Mouse (Mus musculus): ENCODE results near the gene Acox2.
A peak's percentile ranks its signal among the peaks of the same experiment; 100 is the strongest.

The Acox2 gene

DNA sequence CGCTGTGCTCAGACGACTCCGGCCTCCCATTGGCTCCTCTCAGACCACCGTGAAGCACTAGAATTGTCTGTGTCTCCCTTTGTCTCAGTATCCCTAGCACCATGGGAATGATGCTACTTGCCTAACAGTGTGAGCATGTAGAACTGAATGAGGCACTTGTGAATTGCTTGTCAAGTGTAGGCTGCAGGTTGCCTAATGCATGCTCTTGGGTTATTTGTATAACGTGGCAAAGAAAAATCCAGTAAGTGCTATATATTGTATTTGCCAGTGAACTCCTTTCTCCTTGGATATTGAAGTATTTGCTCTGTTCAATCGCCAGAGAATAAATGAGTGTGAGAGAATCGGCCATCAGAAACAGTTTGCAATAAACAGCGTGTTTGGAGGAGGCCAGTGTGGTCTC, 12.3 kb downstream of the Acox2 start:
- DNase-seq = no peak

DNA sequence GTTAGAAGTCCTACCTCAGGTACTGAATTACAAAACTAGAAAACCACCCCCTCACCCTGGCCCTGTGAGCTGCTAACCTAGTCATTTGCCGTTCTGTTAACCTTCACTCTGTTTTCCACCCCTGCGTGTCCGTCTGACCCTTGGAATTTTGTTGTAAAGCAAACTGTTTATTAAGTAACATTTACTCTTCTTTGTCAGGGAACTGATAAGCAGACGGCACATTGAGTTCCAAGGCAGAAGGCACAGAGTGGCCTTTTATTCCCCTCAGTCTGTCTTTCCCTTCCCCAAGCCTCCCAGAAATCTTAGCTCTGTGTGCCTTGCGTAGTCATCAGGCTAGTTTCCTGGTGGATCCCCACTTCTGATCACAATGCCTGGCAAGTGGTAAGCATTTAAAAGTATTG, 14.9 kb downstream of the Acox2 start:
- DNase-seq = no peak

DNA sequence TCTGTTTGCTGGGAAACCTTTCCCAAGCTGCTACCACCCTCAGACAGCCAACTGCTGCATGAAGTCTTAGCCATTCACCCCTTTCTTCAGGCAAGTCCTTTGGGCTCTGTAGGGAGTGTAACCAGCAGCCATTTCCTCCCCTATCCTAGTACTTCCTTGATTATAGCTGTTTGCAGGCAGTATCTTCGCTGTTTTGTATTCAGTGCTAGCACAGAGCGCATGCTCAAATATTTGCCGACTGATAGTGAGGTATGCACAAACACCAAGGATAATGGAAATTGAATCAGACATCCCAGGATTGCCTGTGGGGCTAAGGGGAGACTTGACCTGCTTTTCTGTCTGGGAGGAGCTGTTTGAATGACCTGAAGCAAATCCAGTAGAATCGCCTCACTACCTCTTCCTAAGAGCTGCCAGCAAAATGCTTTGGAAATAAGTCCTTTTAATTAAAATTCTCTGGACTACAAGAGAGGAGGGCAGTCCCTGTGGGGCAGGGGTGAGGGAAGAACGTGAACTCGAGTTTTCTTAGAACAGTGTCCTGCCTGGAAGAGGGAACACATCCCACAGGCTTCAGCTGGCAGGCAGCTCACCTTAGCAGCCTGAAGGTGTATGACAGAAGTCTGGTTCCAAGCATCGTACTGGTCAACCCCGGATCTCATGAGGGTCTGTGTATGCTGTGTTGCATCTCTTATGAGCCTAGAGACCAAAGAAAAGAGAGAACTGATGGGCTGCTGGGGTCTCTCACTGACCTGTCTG, 15.8 kb downstream of the Acox2 start:
- DNase-seq = no peak

DNA sequence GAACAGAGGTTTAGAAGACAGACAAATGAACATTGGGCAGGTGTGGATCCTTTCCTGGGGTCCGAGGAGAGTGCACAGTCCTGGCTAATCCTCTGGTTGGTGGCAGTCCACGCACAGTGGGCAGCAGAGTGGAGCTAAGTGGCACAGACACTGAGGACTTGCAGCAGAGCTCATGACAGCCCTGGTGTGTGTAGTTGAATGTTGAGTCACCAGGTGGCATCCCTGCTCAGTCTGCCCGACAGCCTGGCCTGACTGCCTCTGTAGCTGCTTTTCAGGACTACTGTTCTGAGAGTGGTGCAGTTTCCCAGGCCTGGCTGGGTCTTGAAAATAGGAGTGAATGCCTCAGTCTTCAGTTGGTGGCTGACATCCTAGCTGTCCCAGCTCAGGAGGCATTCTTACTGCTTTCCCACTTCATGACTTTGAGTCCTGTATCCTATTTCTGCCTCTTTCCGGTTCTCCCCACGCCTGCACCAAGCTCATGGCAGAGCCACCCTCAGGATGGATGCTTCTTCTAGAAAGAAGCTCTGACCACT, 16.7 kb downstream of the Acox2 start:
- DNase-seq = peak; percentile 48 to 57

DNA sequence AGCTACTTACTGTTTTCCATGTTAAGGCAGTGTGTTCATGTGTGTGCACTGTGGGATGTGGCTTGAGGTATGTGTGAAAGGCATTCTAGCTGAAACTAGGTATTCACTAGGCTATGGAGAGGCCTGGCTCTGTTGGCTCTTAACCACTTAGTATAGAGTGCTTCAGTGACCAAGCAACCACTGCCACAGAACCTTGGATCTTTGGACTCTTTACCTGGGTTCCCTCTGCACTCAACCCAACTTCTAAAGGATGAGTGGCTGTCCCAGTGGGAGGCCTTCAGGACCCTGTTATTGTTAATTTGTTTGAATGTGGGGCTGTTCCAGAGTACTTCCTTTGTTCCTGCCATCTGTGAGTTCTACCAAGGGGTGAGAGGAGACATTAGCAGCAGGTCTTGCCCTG, 17.3 kb downstream of the Acox2 start:
- DNase-seq = no peak

DNA sequence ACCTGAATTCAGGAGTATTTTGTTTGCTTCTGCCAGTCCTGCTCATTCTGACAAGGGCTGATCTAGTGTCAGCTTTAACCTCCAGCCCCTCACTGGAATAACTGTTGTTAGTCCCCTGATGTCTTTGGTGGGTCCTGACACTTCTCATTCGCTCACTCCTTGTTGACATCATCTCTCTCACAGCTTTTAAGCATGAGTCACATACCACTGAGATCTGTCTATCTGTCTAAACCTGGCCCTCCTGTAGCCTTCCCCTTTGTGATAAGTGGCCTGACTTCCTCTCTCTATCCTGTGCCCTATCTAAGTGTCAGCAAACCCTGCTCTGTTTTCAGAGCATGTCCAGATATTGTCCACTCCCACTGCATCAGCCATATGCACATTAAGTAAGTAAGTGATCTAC, 25.9 kb downstream of the Acox2 start:
- DNase-seq = no peak

DNA sequence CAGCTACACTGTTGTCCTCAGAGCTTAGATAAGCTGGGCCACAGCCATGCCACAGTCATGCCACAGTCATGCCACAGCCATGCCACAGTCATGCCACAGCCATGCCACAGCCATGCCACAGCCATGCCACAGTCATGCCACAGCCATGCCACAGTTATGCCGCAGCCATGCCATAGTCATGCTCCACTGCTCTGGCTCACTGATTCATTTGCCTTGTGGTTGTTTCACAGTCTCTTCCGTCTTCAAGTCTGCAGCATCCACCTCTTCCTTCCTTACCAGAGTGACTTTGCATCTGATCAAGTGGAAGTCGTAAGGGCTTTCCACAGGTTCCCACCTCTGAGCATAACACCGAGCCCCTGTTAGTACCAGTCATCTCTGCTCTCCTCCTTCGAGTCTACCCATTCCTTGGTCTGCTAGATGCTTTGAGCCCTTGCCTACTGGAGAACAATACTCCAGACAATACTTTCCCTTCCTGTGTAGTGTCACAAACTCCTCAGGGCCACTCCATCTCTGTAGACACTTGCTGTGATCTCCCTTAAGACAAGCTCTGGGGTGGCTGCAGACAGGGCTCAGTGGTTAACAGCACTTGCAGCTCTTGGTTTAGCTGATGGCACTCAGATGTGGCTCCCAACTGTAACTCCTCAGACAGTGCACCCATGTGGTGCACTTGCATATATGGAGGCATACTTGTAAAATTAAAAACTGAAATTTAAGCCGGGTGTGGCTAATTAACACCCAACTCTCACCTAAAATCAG, 26.8 kb downstream of the Acox2 start:
- no peak for DNase-seq

DNA sequence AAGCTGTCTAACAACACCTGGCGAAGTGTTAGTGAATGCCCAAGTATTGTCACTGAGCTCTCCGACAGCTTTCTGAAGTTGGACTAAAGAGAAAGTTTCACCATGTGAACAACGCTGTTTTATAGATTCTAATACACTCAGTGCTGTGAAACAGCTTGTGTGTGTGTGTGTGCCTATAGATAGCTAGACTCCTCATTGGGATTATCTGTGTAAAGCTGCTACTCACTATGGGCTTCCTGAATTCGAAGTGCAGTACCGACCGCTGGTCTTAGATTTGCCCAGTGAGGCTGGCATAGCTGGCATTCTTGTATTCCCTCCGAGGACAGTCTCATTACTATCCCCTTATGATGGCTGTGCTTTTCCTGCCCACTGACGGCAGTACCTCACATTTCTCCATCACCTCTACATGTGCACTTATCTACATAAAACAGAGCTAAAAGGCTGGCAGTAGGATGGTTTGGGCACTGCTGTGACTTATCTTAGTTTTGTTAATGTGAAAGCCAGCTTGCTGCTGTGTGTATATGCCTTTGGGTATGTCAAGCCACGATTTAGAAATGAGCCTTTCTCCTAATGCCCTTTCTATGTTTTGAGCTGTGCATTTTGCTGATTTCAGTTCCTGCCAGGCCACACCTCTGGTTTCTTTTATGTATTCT, 29.7 kb downstream of the Acox2 start:
- DNase-seq = no peak

DNA sequence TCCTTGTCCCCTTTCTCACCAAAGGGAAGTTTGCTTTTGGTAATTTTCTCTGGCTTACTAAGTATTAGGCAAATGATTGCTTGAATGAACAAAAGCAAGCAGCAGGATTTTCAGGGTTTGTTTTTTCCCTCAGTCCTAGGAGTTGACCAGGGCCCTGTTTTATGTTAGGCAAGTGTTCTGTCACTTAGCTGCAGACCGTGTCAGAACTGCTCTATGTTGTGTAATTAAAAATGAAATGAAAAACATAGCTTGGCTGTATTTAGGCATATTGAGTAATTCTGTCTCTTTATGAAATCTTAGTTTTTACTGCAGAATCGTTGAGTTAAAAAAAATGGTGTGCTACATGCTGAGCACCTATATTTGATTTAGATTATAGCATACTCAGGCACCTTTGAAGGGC, 34.3 kb downstream of the Acox2 start:
- DNase-seq = no peak

DNA sequence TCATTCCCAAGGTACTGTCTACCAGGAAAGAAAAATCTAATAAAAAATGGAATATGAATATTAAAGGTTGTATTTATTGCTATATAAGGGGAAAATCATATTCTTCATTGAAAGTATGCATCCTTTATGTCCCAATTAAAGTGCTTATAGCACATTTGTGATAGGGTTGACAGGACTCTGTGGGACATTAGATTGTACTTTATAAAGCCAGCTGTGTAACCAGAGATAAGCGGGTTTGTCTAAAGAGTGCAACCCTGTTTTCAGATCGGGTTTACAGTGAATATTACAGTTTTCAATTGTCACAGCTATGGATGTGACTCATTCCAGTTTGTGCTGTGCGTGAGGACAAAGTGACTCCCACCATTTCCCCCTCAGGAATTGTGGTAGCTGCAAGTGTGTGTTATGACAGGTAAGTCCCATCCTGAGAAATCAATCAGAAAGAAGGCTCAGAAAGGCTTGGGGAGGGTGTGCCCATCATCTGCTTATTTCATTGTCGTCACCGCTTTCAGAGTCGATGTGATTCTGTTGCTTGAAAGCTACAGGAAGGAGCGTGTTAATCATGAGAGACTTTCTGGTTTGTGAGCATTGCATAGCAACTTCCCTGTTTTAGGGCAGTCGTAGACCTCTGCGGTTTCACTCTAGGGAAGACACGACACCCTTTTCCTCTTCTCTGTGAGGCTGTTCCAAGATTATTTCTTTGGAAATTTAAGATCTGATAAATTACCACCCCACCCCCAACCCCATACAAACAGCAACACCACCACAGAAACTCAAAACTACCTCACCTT, 35.5 kb downstream of the Acox2 start:
- DNase-seq = no peak

DNA sequence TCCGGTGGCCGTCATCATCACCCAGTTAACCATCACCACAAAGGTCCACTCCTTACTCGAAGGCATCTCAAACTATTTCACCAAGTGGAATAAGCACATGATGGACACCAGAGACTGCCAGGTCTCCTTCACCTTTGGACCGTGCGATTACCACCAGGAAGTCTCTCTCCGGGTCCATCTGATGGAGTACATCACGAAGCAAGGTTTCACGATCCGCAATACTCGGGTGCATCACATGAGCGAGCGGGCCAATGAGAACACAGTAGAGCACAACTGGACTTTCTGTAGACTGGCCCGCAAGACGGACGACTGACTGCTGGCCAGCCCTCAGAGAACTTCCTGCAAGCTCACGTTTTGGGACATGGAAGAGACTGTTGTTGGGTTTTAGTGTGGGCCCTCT, 36.6 kb downstream of the Acox2 start:
- no peak for DNase-seq

DNA sequence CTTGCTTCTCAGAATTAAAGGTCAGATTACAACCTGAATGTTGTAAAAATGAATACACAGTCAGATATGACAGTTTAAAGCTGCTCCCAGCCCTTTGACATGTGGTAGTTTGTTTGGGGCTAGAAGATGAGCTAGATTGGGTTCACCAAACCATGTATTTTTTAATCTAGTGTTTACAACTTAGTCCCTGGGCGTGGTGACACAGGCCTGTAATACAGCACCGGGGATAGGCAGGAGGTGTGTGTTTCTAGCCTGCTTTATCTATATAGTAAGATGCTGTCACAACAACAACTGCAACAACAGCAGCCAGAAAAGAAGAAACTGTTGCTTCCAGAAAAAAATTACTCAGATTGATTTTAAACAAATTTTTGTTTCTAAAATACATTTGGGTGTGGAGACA, 38.2 kb downstream of the Acox2 start:
- no peak for DNase-seq

DNA sequence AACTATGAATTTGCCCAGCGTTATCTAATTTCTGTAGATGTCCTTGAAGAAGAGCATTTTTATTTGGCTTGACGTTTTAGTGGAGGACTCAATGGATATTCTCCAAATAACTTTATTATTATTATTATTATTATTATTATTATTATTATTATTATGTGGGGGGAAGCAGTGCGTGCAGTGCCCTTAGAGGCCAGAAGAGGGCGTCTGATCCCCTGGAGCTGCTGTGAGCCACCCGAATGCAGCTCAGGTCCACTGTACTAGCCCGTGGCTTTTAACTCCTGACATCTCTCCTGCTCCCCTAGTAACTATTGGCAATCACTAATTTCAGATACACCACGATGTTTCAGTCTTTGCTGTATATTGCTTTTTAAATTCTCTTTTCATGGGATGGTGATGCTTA, 38.8 kb downstream of the Acox2 start:
- peak; percentile 39 to 61 for DNase-seq

DNA sequence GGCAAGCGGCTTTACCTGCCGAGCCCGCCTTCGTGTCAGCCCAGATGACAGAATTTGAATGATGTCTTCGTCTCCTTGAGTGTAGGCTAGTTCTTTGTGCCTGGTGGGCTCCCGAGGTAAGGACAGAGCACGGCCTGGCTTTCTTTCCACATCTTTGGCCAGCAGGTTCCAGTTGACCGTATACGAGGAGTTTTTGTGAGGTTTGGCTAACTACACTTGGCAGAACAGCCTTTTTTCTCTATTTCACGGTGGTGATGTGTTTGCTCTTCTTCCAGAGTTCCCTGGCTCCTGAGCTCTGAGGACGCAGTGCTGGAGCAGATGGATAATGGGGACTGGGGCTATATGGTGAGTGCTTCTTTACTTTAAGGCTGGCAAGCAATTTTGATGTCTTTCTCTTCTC, 39.3 kb downstream of the Acox2 start:
- peak in 1 of 2 experiments; percentile 37 for DNase-seq

DNA sequence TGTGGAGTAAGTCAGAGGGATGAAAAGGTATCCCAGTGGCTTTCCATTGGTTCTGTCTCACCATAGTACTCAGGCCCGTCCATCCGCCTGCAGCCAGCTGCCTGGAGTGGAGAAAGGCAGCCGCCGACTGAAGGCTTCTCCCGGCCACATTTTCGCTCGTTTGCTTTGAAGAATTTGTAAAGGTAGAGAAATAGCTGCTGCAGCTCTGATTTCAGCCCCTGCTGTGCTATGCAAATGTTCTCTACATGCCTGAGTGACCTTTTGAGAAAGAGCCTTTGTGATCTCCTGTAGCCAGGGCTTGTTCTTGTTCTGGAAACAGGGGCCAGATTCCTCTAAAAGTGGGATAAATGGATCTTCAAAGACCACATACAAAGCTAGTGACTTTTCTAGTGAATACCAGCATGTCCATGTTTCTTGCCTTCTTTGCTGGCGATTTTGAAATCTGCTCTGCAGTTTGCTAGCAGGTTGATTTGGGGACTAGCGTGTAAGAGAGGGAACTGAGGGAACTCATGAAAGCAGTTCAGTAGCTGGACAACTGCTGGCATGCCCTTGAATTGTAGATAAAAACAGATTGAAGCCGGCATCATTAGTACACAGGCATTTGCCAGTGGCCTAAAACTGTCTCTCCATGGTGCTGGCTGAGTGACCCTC, 40.3 kb downstream of the Acox2 start:
- peak; percentile 67 to 76 for DNase-seq

DNA sequence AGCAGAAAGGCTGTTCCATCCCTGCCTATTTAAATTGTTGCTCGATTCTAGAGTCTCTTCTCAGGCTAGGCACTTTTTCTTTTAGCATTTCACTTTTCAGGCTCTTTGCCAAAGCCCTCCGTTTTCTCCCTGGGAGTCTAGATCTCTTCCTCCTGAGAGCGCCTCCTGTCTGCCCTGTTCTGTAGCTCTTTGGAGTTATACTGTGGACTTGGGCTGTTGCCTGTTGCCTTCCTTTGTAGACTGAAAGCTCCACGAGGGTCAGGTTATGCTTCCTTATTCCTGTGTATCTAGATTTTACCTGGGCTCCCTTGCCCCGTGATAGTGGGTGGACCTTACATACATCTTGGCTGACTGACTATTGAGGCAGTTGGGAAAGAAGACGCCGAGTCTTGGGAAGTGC, 40.9 kb downstream of the Acox2 start:
- DNase-seq = peak; percentile 48 to 50

DNA sequence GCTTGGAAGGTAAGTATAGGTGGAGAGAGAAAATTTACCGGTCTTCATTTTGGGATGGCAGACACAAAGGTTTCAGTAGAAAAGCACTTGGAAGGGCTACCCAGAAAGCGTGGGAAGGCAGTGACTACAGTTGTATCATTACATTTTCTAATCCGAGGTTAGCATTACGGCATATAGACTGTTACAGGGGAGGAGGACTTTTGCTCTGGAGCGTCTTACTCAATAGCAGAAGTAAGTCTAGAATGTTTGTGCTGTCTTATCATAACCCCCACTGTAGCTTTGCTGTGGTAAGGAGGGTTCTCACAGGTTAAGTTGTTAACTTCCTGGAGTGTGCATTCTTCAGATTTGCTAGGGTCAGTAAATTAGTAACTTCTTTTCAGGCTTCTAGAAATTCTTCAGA, 43.1 kb downstream of the Acox2 start:
- DNase-seq = no peak

DNA sequence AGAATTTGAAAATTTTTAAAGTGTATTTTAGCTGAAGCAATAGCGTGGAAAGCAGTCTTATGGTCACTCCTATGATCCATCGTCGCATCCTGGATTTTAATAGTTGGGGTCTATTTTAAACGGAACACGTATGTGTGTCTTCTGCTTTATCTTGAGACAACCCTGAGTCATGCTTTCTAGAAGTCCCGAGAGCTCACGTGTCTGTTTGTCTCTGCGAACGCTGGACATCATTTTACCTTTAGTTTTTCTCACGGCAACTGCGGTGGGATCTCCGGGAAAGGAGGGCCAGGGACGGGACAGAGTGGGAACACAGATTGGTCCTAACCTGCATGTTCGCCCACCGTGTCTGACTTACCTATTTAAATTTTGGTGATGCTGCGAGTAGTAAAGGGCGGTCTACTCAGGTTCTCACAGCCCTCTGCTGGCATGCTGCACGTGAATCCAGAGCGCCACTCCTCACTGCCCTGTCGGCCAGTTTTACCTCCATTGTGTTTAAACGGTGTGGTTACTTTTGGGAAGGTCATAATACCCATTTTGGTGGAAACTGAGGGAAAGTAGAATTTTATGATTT, 43.9 kb downstream of the Acox2 start:
- peak; percentile 48 to 49 for DNase-seq

DNA sequence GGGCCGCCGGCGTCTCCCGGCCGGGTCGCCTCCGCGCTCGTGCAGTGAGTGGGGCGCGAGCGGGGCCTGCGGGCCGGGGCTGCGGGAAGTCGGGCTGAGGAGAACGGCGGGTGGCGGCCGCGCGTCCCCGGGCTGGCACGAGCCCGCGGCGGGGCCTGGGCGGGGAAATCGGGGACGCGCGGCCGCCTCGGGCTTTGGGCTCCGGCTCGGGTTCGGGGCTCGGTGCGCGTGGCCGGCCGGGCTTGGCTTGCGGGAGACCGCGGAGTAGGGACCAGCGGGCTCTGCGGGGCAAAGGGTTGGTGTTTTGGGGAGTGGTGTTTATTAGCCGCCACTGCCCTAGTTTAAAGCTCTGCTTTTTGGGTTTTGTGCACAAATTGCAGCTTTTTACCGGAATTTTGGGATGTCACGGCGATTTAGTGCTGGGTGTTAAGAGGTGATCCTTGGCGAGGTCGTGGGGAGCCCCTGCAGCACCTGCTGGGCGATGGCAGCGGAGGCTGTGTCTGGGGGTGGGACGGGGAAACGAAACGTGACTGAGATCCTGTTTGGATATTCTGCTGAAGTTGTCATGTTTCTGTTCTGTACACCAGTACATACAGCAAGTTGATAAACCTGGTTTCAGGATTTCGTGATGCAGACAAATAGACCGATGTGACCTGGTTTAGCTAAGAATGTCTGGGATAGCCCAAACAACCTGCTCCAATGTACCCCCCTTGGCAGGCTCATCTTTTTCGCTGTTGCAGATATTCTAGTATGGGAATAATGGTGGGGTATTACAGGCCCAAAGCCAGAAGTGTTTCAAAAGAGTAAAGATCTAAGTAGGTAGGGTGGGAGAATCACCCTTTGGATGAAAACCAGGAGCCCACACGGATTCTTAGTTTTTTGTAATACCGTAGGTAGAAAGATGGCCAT, 44.6 kb downstream of the Acox2 start:
- peak; percentile 81 to 91 for DNase-seq

DNA sequence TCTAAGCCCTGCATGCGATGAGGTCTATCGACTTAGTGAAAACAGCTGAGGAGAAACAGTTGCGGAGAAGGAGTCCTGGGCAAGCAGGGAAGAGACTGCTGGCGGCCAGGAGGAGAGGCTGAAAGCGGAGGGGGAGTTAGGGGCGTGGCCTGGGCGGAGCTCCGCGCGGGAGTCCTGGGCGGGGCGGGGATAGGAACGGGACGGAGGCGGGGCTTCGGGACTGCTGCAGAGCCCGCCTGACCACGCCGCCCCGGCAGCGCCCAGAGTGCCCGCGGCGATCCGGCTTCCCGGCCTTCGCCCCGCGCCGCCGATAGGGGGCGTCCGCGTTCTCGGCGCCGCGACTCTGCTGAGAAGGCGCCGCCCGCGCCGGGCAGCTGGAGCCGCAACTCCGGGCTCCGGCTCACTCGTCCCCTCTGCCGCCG, 45.3 kb downstream of the Acox2 start, which contains the start of gene Kctd6:
Kctd6 (plus strand) TSS at position 338 of the 422 bp plus-strand sequence.
- peak; percentile 99 to 100 for DNase-seq

DNA sequence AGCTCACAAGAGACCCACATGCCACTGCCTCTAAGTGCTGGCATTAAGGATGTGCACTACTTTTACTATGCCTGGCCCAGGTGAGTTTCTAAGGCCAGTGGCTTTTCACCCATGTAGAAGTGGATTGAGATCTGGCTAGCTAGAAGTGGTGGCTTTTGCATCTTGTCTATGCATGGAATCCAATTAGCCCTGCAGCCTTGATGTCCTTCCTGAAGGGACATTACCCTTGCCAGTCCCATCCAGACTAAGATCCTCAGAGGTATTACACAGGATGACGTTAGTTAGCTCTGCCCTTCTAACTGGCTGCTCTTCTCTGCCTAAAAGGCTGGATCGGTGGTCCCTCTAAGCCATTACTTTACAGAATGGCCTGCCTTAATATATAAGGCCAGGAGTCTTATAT, 46.2 kb downstream of the Acox2 start:
- peak in 1 of 2 experiments; percentile 20 for DNase-seq
